Mouse (Mus musculus): ENCODE measurements around the gene Rhox3h. TPM values are rescaled to one million over a fixed set of nuclear protein-coding genes. Genes with fewer than 3 reads are reported as not detected.
"Not testable (repeated sequence)": the region's sequence is repeated elsewhere in the genome, so short reads cannot be mapped to it uniquely, and the experiment has no call there.

Rhox3h gene
- polyA plus RNA-seq (2016; fragmentation: Nextera tagmentation; extraction: Ambion mirVana): not detected in 2 replicates

DNA sequence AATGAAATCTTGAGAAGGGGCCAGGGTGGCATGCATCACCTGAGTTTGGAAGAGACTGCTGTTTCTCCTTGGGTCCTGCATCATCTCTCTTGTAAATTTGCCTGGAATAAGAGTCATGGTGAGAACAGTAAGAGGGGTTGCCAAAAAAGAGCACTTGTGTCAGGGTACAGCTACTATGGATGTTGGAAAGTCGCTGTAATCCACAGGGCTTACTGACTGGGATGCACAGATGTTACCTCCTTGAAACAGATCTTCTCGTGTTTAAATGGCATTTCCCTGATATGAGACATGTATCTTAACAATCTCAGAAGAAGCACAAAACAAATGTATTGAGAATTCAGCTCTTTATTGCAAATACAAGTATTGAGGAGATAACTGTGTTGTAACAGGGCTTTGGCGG, at the start of gene Rhox3h:
Rhox3h (minus strand) TSS at position 101 of the 400 bp plus-strand sequence.
- H3K27me3 ChIP-seq; H3K4me2 ChIP-seq (replicated peaks); H3K27ac ChIP-seq; H3K9me3 ChIP-seq; ATAC-seq (ENCODE audit: insufficient number of reproducible peaks, insufficient read depth, low FRiP score, low TSS enrichment); H3K4me1 ChIP-seq; H3K9ac ChIP-seq; H3K4me3 ChIP-seq; H3K36me3 ChIP-seq: not testable (repeated sequence)
- 100% methylated on average over 1 of the region's 3 CpGs for WGBS

DNA sequence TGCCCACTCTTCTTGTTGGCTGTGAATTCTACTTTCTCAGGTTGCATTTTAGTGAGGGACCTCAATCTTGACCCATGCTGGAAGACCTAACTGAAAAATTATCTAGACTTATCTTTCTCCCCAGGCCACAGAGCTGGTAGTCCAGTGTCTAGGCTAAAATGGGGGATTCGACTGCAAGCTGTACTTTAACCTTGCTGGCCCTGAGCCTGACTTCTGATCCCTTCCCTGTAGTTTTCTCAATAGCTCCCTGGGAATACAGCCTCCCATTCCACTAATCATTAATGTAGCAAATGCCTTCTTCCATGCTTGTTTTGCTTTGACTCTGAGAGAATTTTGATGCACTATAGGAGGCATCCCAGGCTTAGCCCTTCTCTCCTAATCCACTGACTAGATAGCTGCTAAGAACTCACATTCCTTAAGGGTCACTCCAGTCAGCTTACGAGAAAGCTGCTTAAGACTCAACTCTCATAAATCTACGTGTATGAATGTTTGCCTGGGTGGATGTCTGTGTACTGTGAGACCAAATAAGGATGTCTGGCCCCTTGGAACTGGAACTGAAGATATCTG, 33.3 kb upstream of the Rhox3h start:
- Histone ChIP-seq H3K27me3 (no peaks in the 10 kb centered on the region), H3K9me3 (no peaks in the 10 kb centered on the region), H3K4me3 (no peak overlapping the region), H3K9ac (no peak overlapping the region), H3K27ac (no peak overlapping the region), H3K36me3 (no peaks in the 10 kb centered on the region), H3K4me1 (no peaks in the 10 kb centered on the region), H3K4me2 (replicated peaks) (no peak overlapping the region)
- no peak for ATAC-seq (ENCODE audit: insufficient number of reproducible peaks, insufficient read depth, low FRiP score, low TSS enrichment)
- WGBS: 65% methylated on average over 3 of the region's 3 CpGs

DNA sequence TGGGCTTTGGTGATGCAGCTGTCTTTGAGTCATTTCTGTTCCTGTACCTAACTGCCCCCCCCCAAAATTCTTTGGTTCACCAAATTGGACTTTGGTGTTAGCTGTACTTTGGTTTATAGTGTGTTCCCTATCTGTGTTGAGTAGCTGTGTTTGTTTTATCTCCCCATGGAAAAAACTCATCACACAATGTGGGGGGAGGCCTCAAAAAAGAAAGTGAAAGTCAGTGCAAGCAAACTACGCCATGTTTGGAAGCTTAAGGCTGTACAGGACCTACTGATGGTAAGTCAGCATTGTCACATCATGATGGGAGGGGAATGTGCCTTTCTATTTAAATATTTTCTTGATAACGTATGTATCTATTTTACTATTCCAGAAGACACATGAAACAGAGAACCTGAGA, 23.7 kb upstream of the Rhox3h start:
- no peaks in the 10 kb centered on the region for H3K9me3 ChIP-seq
- H3K9ac ChIP-seq: no peak overlapping the region
- no peak for ATAC-seq (ENCODE audit: insufficient number of reproducible peaks, insufficient read depth, low FRiP score, low TSS enrichment)
- 74% methylated on average over 2 of the region's 2 CpGs for WGBS
- H3K4me3 ChIP-seq: no peak overlapping the region
- no peak overlapping the region for H3K4me2 ChIP-seq (replicated peaks)
- no peaks in the 10 kb centered on the region for H3K27me3 ChIP-seq
- no peak overlapping the region for H3K27ac ChIP-seq
- no peaks in the 10 kb centered on the region for H3K36me3 ChIP-seq
- no peaks in the 10 kb centered on the region for H3K4me1 ChIP-seq

DNA sequence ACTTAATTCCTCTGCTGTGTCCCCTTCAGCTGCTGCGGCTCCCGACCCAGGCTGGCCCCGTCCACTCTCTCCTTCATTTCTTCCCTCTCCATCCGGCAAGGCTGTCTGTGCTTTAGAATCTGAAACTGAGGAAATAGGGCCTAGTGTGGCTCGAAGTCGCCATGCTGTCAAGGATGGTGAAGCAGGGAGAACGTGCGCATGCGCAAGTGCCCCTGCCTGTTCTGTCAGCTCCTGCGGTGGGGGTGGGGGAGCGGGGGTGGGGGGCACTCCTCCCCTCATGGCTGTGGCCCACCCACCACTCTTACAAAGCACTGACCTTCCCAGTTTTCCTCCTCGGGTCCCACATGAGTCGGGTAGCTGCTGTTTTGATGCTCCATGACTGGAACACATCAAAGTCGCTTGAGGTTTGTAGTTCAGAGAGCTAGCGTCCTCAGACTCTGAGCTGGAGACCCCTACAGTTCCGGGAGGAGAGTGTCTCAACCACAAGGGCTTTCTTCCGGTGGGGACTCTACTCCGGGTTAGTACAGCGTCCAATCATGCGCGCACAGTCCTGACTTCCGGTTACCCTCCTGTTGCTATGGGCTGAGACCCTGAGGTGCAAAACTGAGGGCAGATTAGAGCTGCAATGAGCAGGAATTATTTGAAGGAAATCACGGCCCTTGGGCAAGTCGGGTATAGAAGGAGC, 14.6 kb upstream of the Rhox3h start:
- 83% methylated on average over 24 of the region's 24 CpGs for WGBS
- Histone ChIP-seq H3K4me1 (no peaks in the 10 kb centered on the region), H3K9ac (no peak overlapping the region), H3K4me3 (no peak overlapping the region), H3K9me3 (no peaks in the 10 kb centered on the region), H3K27me3 (no peaks in the 10 kb centered on the region), H3K36me3 (no peaks in the 10 kb centered on the region), H3K27ac (no peak overlapping the region), H3K4me2 (replicated peaks) (no peak overlapping the region)
- ATAC-seq (ENCODE audit: insufficient number of reproducible peaks, insufficient read depth, low FRiP score, low TSS enrichment): no peak

DNA sequence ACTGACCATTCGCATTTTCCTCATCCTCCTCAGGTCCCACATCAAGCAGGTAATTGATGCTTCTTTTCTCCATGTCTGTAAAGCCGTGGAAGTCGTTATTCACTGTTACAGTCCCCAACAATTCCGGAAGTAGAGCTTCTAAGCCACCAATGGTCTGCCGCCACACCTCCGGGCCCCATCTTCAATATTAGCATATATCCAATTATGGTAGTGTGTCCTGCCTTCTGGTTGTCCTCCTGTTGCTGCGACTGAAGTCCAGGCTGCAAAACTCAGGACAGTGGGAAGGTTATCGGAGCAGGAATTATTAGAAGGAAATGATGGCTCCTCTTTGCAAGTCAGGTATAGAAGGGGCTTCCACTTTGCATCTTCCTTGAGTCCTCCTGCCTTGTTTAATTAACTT, 4.6 kb upstream of the Rhox3h start, which contains the start of gene Rhox2h:
Rhox2h (minus strand) TSS at position 101 of the 400 bp plus-strand sequence.
- not testable (repeated sequence) for H3K27ac ChIP-seq; H3K4me3 ChIP-seq; H3K4me2 ChIP-seq (replicated peaks); H3K9ac ChIP-seq; H3K27me3 ChIP-seq; ATAC-seq (ENCODE audit: insufficient number of reproducible peaks, insufficient read depth, low FRiP score, low TSS enrichment); H3K4me1 ChIP-seq; H3K36me3 ChIP-seq; H3K9me3 ChIP-seq
- 88% methylated on average over 8 of the region's 8 CpGs for WGBS

DNA sequence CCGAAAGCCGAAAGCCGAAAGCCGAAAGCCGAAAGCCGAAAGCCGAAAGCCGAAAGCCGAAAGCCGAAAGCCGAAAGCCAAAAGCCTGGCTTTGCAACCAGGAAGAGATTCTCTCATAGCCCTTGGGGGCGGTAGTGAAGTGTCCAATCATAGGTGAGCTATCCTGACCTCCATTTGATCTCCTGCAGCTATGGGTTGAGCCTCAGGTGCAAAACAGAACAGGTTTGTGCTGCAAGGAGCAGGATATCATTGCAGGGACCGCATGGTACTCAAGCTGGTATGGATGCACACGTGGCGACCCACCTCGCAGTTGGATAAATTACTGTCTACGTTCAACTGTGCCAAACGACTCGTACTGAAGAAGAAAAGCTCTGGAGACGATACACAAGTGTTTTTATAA, 17.3 kb downstream of the Rhox3h start, which contains the start of gene Rhox4g:
Rhox4g (minus strand) TSS at position 101 of the 400 bp plus-strand sequence.
- not testable (repeated sequence) for H3K27me3 ChIP-seq; ATAC-seq (ENCODE audit: insufficient number of reproducible peaks, insufficient read depth, low FRiP score, low TSS enrichment); H3K4me2 ChIP-seq (replicated peaks); H3K9ac ChIP-seq; H3K4me1 ChIP-seq; H3K27ac ChIP-seq; H3K36me3 ChIP-seq; H3K4me3 ChIP-seq; H3K9me3 ChIP-seq
- WGBS: 88% methylated on average over 16 of the region's 20 CpGs

DNA sequence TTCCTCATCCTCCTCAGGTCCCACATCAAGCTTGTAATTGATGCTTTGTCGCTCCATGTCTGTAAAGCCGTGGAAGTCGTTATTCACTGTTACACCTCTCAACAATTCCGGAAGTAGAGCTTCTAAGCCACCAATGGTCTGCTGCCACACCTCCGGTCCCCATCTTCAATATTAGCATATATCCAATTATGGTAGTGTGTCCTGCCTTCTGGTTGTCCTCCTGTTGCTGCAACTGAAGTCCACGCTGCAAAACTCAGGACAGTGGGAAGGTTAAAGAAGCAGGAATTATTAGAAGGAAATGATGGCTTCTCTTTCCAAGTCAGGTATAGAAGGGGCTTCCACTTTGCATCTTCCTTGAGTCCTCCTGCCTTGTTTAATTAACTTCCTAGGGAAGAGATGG, 25.2 kb downstream of the Rhox3h start, which contains the start of gene Rhox2g:
Rhox2g (minus strand) TSS at position 101 of the 400 bp plus-strand sequence.
- H3K9ac ChIP-seq; ATAC-seq (ENCODE audit: insufficient number of reproducible peaks, insufficient read depth, low FRiP score, low TSS enrichment); H3K4me2 ChIP-seq (replicated peaks); H3K27ac ChIP-seq; H3K9me3 ChIP-seq; H3K36me3 ChIP-seq; H3K27me3 ChIP-seq; H3K4me1 ChIP-seq; H3K4me3 ChIP-seq: not testable (repeated sequence)
- 93% methylated on average over 6 of the region's 6 CpGs for WGBS

DNA sequence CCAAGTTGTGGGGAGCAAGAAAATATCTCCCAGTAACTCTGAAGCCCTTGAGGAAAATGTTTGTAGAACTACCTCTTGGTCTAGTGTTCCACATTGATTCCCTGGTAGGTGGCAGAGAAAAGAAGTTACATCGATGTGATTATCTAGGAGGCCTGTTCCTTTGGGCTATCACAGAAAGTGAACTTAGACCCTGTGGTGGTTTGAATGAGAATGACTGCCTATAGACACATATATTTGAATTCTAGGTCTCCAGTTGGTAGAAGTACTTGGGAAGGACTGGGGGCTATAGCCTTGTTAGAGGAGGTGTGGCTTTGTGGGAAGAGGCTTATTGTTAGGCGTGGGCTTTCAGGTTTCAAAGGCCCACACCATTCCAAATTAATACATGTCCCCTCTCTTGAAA, 40.1 kb downstream of the Rhox3h start, which contains the start of gene Rhox3g:
Rhox3g (minus strand) TSS at position 101 of the 400 bp plus-strand sequence.
- H3K4me2 ChIP-seq (replicated peaks); H3K9ac ChIP-seq; H3K9me3 ChIP-seq; H3K36me3 ChIP-seq; H3K4me1 ChIP-seq; H3K4me3 ChIP-seq; H3K27ac ChIP-seq; ATAC-seq (ENCODE audit: insufficient number of reproducible peaks, insufficient read depth, low FRiP score, low TSS enrichment); H3K27me3 ChIP-seq: not testable (repeated sequence)
- WGBS: 93% methylated on average over 2 of the region's 2 CpGs

Other genes starting within 250 kb of the Rhox3h start
- 0.34 and 1.0 TPM in 2 replicates for gene Rhox4b, start 236.3 kb downstream of the Rhox3h start, polyA plus RNA-seq (2016; fragmentation: Nextera tagmentation; extraction: Ambion mirVana)
- gene Rhox2c, start 215.1 kb downstream of the Rhox3h start, polyA plus RNA-seq (2016; fragmentation: Nextera tagmentation; extraction: Ambion mirVana): 0.88 and 1.0 TPM in 2 replicates
- gene Rhox3c, start 210.2 kb downstream of the Rhox3h start, polyA plus RNA-seq (2016; fragmentation: Nextera tagmentation; extraction: Ambion mirVana): not detected in 2 replicates
- gene Rhox4c, start 188.4 kb downstream of the Rhox3h start, polyA plus RNA-seq (2016; fragmentation: Nextera tagmentation; extraction: Ambion mirVana): not detected in 2 replicates
- gene Rhox2d, start 175.3 kb downstream of the Rhox3h start, polyA plus RNA-seq (2016; fragmentation: Nextera tagmentation; extraction: Ambion mirVana): not detected in 2 replicates
- not detected in 2 replicates for gene Rhox4d, start 154.4 kb downstream of the Rhox3h start, polyA plus RNA-seq (2016; fragmentation: Nextera tagmentation; extraction: Ambion mirVana)
- gene Rhox2e, start 138.3 kb downstream of the Rhox3h start, polyA plus RNA-seq (2016; fragmentation: Nextera tagmentation; extraction: Ambion mirVana): not detected in 2 replicates
- not detected in 2 replicates for gene Rhox3e, start 126.7 kb downstream of the Rhox3h start, polyA plus RNA-seq (2016; fragmentation: Nextera tagmentation; extraction: Ambion mirVana)
- gene Rhox4e, start 111.4 kb downstream of the Rhox3h start, polyA plus RNA-seq (2016; fragmentation: Nextera tagmentation; extraction: Ambion mirVana): not detected in 2 replicates
- 0.55 TPM in 1 of 2 replicates, not detected in the other for gene Rhox2f, start 97.4 kb downstream of the Rhox3h start, polyA plus RNA-seq (2016; fragmentation: Nextera tagmentation; extraction: Ambion mirVana)
- gene Rhox3f, start 87.8 kb downstream of the Rhox3h start, polyA plus RNA-seq (2016; fragmentation: Nextera tagmentation; extraction: Ambion mirVana): not detected in 2 replicates
- gene Rhox4f, start 61.1 kb downstream of the Rhox3h start, polyA plus RNA-seq (2016; fragmentation: Nextera tagmentation; extraction: Ambion mirVana): not detected in 2 replicates
- gene Rhox3g, start 40.2 kb downstream of the Rhox3h start, polyA plus RNA-seq (2016; fragmentation: Nextera tagmentation; extraction: Ambion mirVana): not detected in 2 replicates
- gene Rhox2g, start 25.3 kb downstream of the Rhox3h start, polyA plus RNA-seq (2016; fragmentation: Nextera tagmentation; extraction: Ambion mirVana): not detected in 2 replicates
- not detected in 2 replicates for gene Rhox4g, start 17.4 kb downstream of the Rhox3h start, polyA plus RNA-seq (2016; fragmentation: Nextera tagmentation; extraction: Ambion mirVana)
- gene Rhox2h, start 4.5 kb upstream of the Rhox3h start, polyA plus RNA-seq (2016; fragmentation: Nextera tagmentation; extraction: Ambion mirVana): not detected in 2 replicates
- 1.9 and 2.4 TPM in 2 replicates for gene Rhox5, start 136.1 kb upstream of the Rhox3h start, polyA plus RNA-seq (2016; fragmentation: Nextera tagmentation; extraction: Ambion mirVana)
- not detected in 2 replicates for gene Rhox6, start 158.1 kb upstream of the Rhox3h start, polyA plus RNA-seq (2016; fragmentation: Nextera tagmentation; extraction: Ambion mirVana)
- not detected in 2 replicates for gene Rhox7a, start 162.9 kb upstream of the Rhox3h start, polyA plus RNA-seq (2016; fragmentation: Nextera tagmentation; extraction: Ambion mirVana)
- gene Rhox8, start 210.2 kb upstream of the Rhox3h start, polyA plus RNA-seq (2016; fragmentation: Nextera tagmentation; extraction: Ambion mirVana): not detected in 2 replicates
- gene Rhox7b, start 228.5 kb upstream of the Rhox3h start, polyA plus RNA-seq (2016; fragmentation: Nextera tagmentation; extraction: Ambion mirVana): not detected in 2 replicates
- not detected in 2 replicates for gene Rhox9, start 233.0 kb upstream of the Rhox3h start, polyA plus RNA-seq (2016; fragmentation: Nextera tagmentation; extraction: Ambion mirVana)